Mouse (Mus musculus) large intestine, adult 2 months (tissue): Measurements from ENCODE around the gene Lamc1. TPM values are rescaled to one million over a fixed set of nuclear protein-coding genes. Genes with fewer than 3 reads are reported as not detected.
A peak's percentile ranks its signal among the peaks of the same experiment; 100 is the strongest.

Experiments
- DNase-seq: peaks from one replicate; pipeline ENCODE4 v3.0.0-alpha.2; 2012; ENCODE audit warnings: low read depth, low spot score
- WGBS: fragments of 180-500 bp; shearing (Covaris S2); methylation state at CpG from one replicate; pipeline ENCODE4 v1.1.7; 2018; 5-methylcytosine and 5-hydroxymethylcytosine counted together
- polyA plus RNA-seq: library from polyadenylated mRNA; depleted of rRNA; stranded (reverse); fragments of >200 nt; gene quantifications from 2 replicates; pipeline ENCODE4 v1.2.3, GENCODE M21; 2012

The Lamc1 gene
- polyA plus RNA-seq, 1 experiment, result 26.1 TPM

- DNase-seq, result no peak
- WGBS, result 72% methylated on average over 5 of the region's 5 CpGs
Measured at GRCm38 (mm10) chr1:153215676-153216075, 116.9 kb downstream of the Lamc1 start.

GRCm38 (mm10) chr1:153210992-153211391 lies 121.6 kb downstream of the Lamc1 start:
- 63% methylated on average over 4 of the region's 4 CpGs for WGBS
- DNase-seq, result no peak

- DNase-seq, result no peak
- WGBS, result 87% methylated on average over 2 of the region's 2 CpGs
Measured at GRCm38 (mm10) chr1:153210198-153210597, 122.4 kb downstream of the Lamc1 start.

GRCm38 (mm10) chr1:153202195-153202594 lies 130.4 kb downstream of the Lamc1 start:
- no peak for DNase-seq
- WGBS, result 71% methylated on average over 8 of the region's 8 CpGs

GRCm38 (mm10) chr1:153201448-153201847 lies 131.1 kb downstream of the Lamc1 start:
- 56% methylated on average over 14 of the region's 14 CpGs for WGBS
- DNase-seq, result no peak

- WGBS, result 47% methylated on average over 3 of the region's 3 CpGs
- no peak for DNase-seq
Measured at GRCm38 (mm10) chr1:153197316-153197850, 135.2 kb downstream of the Lamc1 start.

- WGBS, result 98% methylated on average over 6 of the region's 6 CpGs
- DNase-seq, result no peak
Measured at GRCm38 (mm10) chr1:153192945-153193344, 139.6 kb downstream of the Lamc1 start.

GRCm38 (mm10) chr1:153192379-153192778 lies 140.2 kb downstream of the Lamc1 start:
- WGBS, result 85% methylated on average over 4 of the region's 4 CpGs
- DNase-seq, result no peak

GRCm38 (mm10) chr1:153191943-153192329 lies 140.7 kb downstream of the Lamc1 start:
- DNase-seq, result no peak
- WGBS, result 4% methylated on average over 5 of the region's 5 CpGs

GRCm38 (mm10) chr1:153191237-153191942 lies 141.2 kb downstream of the Lamc1 start:
- 32% methylated on average over 15 of the region's 15 CpGs for WGBS
- DNase-seq, result no peak

- DNase-seq, result no peak
- WGBS, result 40% methylated on average over 3 of the region's 3 CpGs
Measured at GRCm38 (mm10) chr1:153188081-153188480, 144.5 kb downstream of the Lamc1 start.

- 6% methylated on average over 46 of the region's 46 CpGs for WGBS
Measured at GRCm38 (mm10) chr1:153185828-153186803, 146.5 kb downstream of the Lamc1 start, which contains the start of gene Lamc2. Gene Lamc2 (minus strand): TSS chr1:153186447.

GRCm38 (mm10) chr1:153180586-153181289 lies 151.8 kb downstream of the Lamc1 start:
- no peak for DNase-seq
- WGBS, result 63% methylated on average over 9 of the region's 9 CpGs

More at GRCm38 (mm10) chr1:153185828-153186803, 146.5 kb downstream of the Lamc1 start, which contains the start of gene Lamc2:
- peak; percentile 70 for DNase-seq

- WGBS, result 87% methylated on average over 4 of the region's 4 CpGs
- DNase-seq, result no peak
Measured at GRCm38 (mm10) chr1:153180160-153180559, 152.4 kb downstream of the Lamc1 start.

GRCm38 (mm10) chr1:153174801-153175200 lies 157.8 kb downstream of the Lamc1 start:
- WGBS, result 74% methylated on average over 12 of the region's 12 CpGs
- DNase-seq, result no peak

- no peak for DNase-seq
- WGBS, result 61% methylated on average over 3 of the region's 3 CpGs
Measured at GRCm38 (mm10) chr1:153173276-153173675, 159.3 kb downstream of the Lamc1 start.

- WGBS, result 24% methylated on average over 9 of the region's 9 CpGs
- DNase-seq, result no peak
Measured at GRCm38 (mm10) chr1:153172291-153172731, 160.3 kb downstream of the Lamc1 start.

- DNase-seq, result no peak
- 70% methylated on average over 10 of the region's 10 CpGs for WGBS
Measured at GRCm38 (mm10) chr1:153171011-153171410, 161.6 kb downstream of the Lamc1 start.
